Mouse (Mus musculus) megakaryocyte, embryonic 14.5 days (primary cell): Measurements from ENCODE around the gene Zcchc24. TPM values are rescaled to one million over a fixed set of nuclear protein-coding genes. Genes with fewer than 3 reads are reported as not detected.

Source experiments
- H3K27me3 ChIP-seq: replicated peaks from 2 replicates; pipeline ENCODE3; 2012; ENCODE audit warnings: inconsistent platforms
- H3K36me3 ChIP-seq: replicated peaks from 2 replicates; pipeline ENCODE3; 2012; ENCODE audit warnings: low read length, inconsistent platforms, mixed read lengths
- H3K4me1 ChIP-seq: 2 replicates; pipeline ENCODE4 v1.6.1; 2012; ENCODE audit warnings: inconsistent platforms
- H3K4me3 ChIP-seq: replicated peaks from 2 replicates; pipeline ENCODE3; 2012; ENCODE audit warnings: moderate library complexity, mild to moderate bottlenecking, inconsistent platforms
- H3K9me3 ChIP-seq: 2 replicates; pipeline ENCODE4 v1.6.1; 2012; ENCODE audit warnings: inconsistent platforms
- FLI1 ChIP-seq: IDR thresholded peaks from 2 replicates; pipeline ENCODE4 v1.6.1; 2012; ENCODE audit warnings: low read length, inconsistent platforms, mixed read lengths
- GATA1 ChIP-seq: IDR thresholded peaks from 3 replicates; pipeline ENCODE4 v1.6.1; 2012; ENCODE audit warnings: mixed read lengths, low read length, inconsistent platforms, borderline replicate concordance
- polyA plus RNA-seq: library from polyadenylated mRNA; stranded (reverse); fragments of >175 nt; gene quantifications from 2 replicates; pipeline ENCODE4 v1.2.3, GENCODE M21; 2012; ENCODE audit warnings: low replicate concordance; ENCODE audit not compliant: insufficient read depth

Gene Zcchc24
- polyA plus RNA-seq, 1 experiment = 1.7 TPM

GRCm38 (mm10) chr14:25741211-25741610, 27.6 kb downstream of the Zcchc24 start:
- no peak for TF ChIP-seq FLI1
- TF ChIP-seq GATA1 = no peak
- Histone ChIP-seq H3K27me3 (peaks cover 92% of the 10 kb centered on the region), H3K4me1 (peaks cover 26% of the 10 kb centered on the region), H3K4me3 (no peak overlapping the region), H3K9me3 (peaks cover 3% of the 10 kb centered on the region; the same call in 1 of the 2 replicates), H3K36me3 (no peaks in the 10 kb centered on the region)

DNA sequence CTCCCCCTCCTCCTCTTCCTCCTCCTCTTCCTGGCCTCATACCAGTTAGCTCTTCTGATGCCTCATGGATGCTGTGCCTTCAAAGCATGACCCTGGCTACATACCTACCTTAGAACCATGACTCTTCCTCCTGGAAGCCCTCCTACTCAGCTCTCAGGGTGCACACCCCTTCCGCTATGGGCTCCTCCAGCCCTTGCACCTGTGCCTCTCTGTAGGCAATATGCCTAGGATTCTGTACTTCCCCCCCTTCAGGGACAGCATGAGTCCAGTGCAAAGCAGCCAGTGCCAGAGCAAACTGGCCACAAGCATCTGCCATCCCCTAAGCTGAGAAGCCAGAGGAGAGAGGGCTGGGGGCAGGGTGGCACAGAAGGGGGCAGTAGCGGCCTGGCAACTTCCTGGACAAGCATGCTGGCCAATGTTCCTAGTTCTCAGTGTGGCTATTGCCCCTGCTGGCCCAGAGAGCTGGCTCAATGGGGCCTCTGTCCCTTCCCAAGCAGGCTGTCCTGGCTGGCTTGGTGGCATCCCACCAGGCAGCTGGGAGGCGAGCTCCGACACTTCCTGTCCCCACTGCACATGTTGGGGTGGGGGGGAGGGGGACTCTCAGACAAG, 28.8 kb downstream of the Zcchc24 start:
- TF ChIP-seq FLI1 (no peak), GATA1 (no peak)
- Histone ChIP-seq H3K27me3 (peaks cover 92% of the 10 kb centered on the region), H3K9me3 (peaks cover 3% of the 10 kb centered on the region; the same call in 1 of the 2 replicates), H3K36me3 (no peaks in the 10 kb centered on the region), H3K4me3 (no peak overlapping the region), H3K4me1 (peaks cover 24% of the 10 kb centered on the region)

DNA sequence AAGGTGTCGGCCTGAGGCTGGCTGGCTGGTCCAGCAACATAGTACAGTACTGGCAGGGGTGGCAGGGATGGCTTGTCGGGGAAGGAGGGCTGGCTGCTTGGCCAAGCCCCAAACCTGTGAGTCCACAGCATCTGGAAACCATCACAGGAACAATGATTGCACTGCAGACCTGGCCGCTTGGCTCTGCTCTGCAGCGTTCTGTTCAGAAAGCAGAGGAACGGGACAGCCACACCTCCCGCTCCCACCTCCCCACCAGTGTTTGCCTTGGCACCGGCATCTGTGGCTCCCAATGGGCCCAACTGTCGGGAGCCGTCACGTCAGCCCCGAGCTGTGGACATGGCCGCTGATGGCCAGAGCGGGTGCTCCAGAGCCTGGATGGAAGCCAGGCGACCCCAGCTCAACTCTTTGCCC, 30.2 kb downstream of the Zcchc24 start:
- Histone ChIP-seq H3K9me3 (peaks cover under 1% of the 10 kb centered on the region; the same call in 1 of the 2 replicates), H3K27me3 (peaks cover 90% of the 10 kb centered on the region), H3K4me3 (no peak overlapping the region), H3K36me3 (no peaks in the 10 kb centered on the region), H3K4me1 (peaks cover 23% of the 10 kb centered on the region)
- TF ChIP-seq FLI1 (no peak), GATA1 (no peak)

DNA sequence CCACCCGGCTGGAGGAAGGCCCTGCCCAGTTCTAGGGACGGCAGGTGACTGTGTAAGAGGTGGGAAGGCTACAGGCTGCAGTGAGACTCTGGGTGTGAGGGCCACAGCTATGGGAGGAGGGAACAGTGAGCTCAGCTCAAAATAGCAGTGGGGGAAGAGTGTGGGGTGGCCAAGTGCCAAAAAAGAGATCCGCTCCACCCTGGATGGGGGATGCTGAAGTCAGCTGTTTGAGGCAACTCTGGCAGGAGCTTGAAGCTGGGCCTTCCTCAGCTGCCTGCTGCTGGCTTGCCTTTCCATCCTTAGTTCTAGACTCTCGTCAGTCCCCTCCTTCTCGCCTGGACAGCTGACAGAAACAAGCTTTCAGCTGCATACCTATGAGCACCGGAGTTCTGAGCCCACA, 32.2 kb downstream of the Zcchc24 start:
- TF ChIP-seq FLI1 = no peak
- TF ChIP-seq GATA1 = no peak
- H3K27me3 ChIP-seq = peaks cover 74% of the 10 kb centered on the region

GRCm38 (mm10) chr14:25736140-25736539, 32.7 kb downstream of the Zcchc24 start:
- Histone ChIP-seq H3K27me3 (peaks cover 70% of the 10 kb centered on the region), H3K9me3 (no peaks in the 10 kb centered on the region), H3K4me3 (no peak overlapping the region), H3K36me3 (no peaks in the 10 kb centered on the region), H3K4me1 (peaks cover 21% of the 10 kb centered on the region)
- no peak for TF ChIP-seq FLI1

More for the DNA sequence above, 32.2 kb downstream of the Zcchc24 start:
- H3K4me3 ChIP-seq = no peak overlapping the region
- H3K36me3 ChIP-seq = no peaks in the 10 kb centered on the region
- H3K4me1 ChIP-seq = peaks cover 23% of the 10 kb centered on the region
- no peaks in the 10 kb centered on the region for H3K9me3 ChIP-seq

DNA sequence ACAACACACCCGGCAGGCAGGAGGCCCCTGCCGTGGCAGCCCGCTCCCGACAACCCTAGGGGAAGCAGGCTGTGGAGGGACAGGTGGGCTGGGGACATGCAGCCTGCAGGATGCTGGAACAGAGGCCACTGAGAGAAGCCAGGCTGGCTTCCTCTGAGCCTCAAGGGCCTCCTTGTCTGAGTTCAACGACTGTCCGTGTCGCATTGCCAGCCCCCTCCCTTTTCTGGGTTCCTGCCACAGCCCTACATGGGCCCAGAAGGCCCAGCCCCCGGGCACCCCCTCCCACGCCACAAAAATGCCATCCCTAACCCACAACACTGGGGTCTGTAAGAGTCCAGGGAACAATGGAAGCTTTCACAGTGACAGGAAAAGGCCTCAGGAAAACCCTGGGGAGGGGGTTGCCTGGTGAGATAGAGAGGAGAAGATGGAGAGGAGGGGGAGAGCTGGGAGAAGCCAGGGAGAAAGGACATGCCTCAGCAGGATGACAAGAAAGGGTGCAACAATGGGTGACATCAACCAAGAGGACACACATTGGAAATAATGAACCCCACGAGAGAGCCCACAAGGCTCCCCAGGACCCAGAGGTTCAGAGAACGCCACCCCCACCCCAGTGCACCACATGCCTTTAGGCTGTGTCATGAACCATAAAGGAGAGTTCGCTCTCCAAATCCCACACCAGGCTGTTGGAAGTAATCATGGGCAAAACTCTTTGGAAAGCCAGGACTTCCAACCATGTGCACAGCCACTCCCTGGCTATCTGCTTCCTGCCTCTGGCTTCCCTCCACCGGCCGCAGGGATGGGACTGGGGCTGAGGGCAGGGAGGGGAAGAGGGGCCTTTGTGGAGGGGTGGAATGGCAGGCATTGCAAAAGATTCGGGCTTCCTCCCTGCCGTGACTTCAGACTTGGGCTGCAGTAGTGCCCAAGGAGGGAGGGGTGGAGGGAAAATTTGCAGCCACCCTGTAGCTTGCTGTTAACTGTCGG, 33.8 kb downstream of the Zcchc24 start:
- TF ChIP-seq GATA1 = no peak
- TF ChIP-seq FLI1 = no peak
- no peak overlapping the region for H3K4me3 ChIP-seq
- peaks cover 16% of the 10 kb centered on the region for H3K4me1 ChIP-seq
- H3K27me3 ChIP-seq = peaks cover 58% of the 10 kb centered on the region
- no peaks in the 10 kb centered on the region for H3K36me3 ChIP-seq
- H3K9me3 ChIP-seq = no peaks in the 10 kb centered on the region

DNA sequence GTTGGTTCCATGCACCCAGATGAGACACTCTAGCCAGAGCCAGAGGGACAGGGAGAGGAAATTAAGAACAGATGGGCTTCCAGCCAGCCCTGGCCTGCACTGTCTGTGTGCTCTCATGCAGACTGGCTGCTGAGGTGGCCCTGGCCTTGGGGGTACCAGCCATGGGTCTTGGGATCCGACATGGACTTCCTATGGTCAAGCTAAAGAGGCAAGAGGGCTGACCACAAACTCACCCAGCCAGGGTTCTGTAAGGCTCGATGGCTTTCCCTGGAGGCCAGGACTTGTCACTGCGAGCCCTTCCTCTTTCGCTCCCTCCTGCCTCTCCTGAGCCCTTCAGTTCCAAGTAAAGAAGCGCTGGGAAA, 41.7 kb downstream of the Zcchc24 start:
- Histone ChIP-seq H3K4me3 (no peak overlapping the region), H3K4me1 (peaks cover 31% of the 10 kb centered on the region), H3K27me3 (peaks cover 42% of the 10 kb centered on the region), H3K36me3 (no peaks in the 10 kb centered on the region), H3K9me3 (no peaks in the 10 kb centered on the region)
- TF ChIP-seq GATA1 (no peak), FLI1 (no peak)

- TF ChIP-seq FLI1 (no peak), GATA1 (no peak)
- H3K27me3 ChIP-seq = peaks cover 44% of the 10 kb centered on the region
Observed at GRCm38 (mm10) chr14:25726226-25727148, 42.4 kb downstream of the Zcchc24 start.

DNA sequence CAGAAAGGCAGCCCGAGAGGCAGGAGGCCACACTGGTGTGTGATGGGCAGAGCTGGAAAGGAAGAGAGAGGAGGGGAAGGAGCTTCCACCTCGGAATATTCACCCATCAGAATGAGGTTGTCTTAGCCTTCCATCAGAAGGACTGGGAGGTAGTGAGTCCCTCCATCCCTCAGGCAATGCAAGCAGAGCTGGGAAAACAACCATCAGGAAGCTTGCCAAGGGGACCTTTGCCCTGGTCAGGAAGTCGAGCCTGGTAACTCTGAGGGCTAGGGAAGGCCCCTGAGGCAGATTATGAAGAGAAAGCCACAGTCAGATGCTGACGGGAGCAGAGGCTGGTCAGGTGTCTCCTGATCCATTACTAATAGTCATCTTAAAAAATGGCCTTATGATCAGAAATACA, 43.1 kb downstream of the Zcchc24 start:
- no peaks in the 10 kb centered on the region for H3K36me3 ChIP-seq
- no peak overlapping the region for H3K4me3 ChIP-seq
- TF ChIP-seq FLI1 = no peak
- no peak for TF ChIP-seq GATA1
- no peaks in the 10 kb centered on the region for H3K9me3 ChIP-seq
- H3K4me1 ChIP-seq = peaks cover 43% of the 10 kb centered on the region
- peaks cover 46% of the 10 kb centered on the region for H3K27me3 ChIP-seq

More at GRCm38 (mm10) chr14:25726226-25727148, 42.4 kb downstream of the Zcchc24 start:
- Histone ChIP-seq H3K9me3 (no peaks in the 10 kb centered on the region), H3K4me1 (peaks cover 35% of the 10 kb centered on the region), H3K36me3 (no peaks in the 10 kb centered on the region), H3K4me3 (no peak overlapping the region)
